Mouse (Mus musculus): ENCODE measurements at regions not wholly inside any gene's neighbourhood (a gene's known extent, or its start where the extent isn't known, plus 50 kb on each side); places are given as distances from the start of the nearest gene placed in this dataset.
"Not testable (repeated sequence)": the region's sequence is repeated elsewhere in the genome, so short reads cannot be mapped to it uniquely, and the experiment has no call there.

GRCm38 (mm10) chr5:60228966-60229365, 1579.7 kb upstream of the G6pd2 start:
- 55% methylated on average over 6 of the region's 6 CpGs for WGBS
- Histone ChIP-seq H3K4me2 (replicated peaks; ENCODE audit: low read depth, low read length) (no peak overlapping the region), H3K36me3 (ENCODE audit: control insufficient read depth, insufficient read depth, low read length) (no peaks in the 10 kb centered on the region), H3K4me1 (replicated peaks; ENCODE audit: control insufficient read depth, insufficient read depth, low read length) (no peaks in the 10 kb centered on the region), H3K27ac (ENCODE audit: low read depth, low read length) (no peak overlapping the region), H3K27me3 (ENCODE audit: control insufficient read depth, insufficient read depth, low read length) (no peaks in the 10 kb centered on the region), H3K9ac (ENCODE audit: low read depth, low read length) (no peak overlapping the region), H3K9me3 (ENCODE audit: control insufficient read depth, low read length) (no peaks in the 10 kb centered on the region), H3K4me3 (ENCODE audit: low read depth, low read length) (no peak overlapping the region)
- DNase-seq (ENCODE audit: low spot score) (no peak), ATAC-seq (ENCODE audit: low FRiP score) (no peak)

- 14% methylated on average over 24 of the region's 30 CpGs for WGBS
- not testable (repeated sequence) for H3K27ac ChIP-seq (ENCODE audit: low read depth, low read length); H3K4me3 ChIP-seq (ENCODE audit: low read depth, low read length); H3K9ac ChIP-seq (ENCODE audit: low read depth, low read length); H3K4me1 ChIP-seq (replicated peaks; ENCODE audit: control insufficient read depth, insufficient read depth, low read length); H3K9me3 ChIP-seq (ENCODE audit: control insufficient read depth, low read length); H3K27me3 ChIP-seq (ENCODE audit: control insufficient read depth, insufficient read depth, low read length); H3K36me3 ChIP-seq (ENCODE audit: control insufficient read depth, insufficient read depth, low read length)
- H3K4me2 ChIP-seq (replicated peaks; ENCODE audit: low read depth, low read length) = 0 out of 2 replicates have a peak overlapping the region, but pooled peaks have one; percentile 19
- DNase-seq (ENCODE audit: low spot score) = peak; percentile 1
- peak; percentile 86 for ATAC-seq (ENCODE audit: low FRiP score)
Measured at GRCm38 (mm10) chr5:60231232-60231891, 1577.3 kb upstream of the G6pd2 start.

- ATAC-seq (ENCODE audit: low FRiP score) = no peak
- H3K4me1 ChIP-seq (replicated peaks; ENCODE audit: control insufficient read depth, insufficient read depth, low read length) = no peaks in the 10 kb centered on the region
- no peak overlapping the region for H3K4me2 ChIP-seq (replicated peaks; ENCODE audit: low read depth, low read length)
- no peak for DNase-seq (ENCODE audit: low spot score)
- H3K9ac ChIP-seq (ENCODE audit: low read depth, low read length) = no peak overlapping the region
- no peaks in the 10 kb centered on the region for H3K27me3 ChIP-seq (ENCODE audit: control insufficient read depth, insufficient read depth, low read length)
- H3K9me3 ChIP-seq (ENCODE audit: control insufficient read depth, low read length) = no peaks in the 10 kb centered on the region
- H3K36me3 ChIP-seq (ENCODE audit: control insufficient read depth, insufficient read depth, low read length) = no peaks in the 10 kb centered on the region
- no peak overlapping the region for H3K4me3 ChIP-seq (ENCODE audit: low read depth, low read length)
- WGBS = 95% methylated on average over 2 of the region's 2 CpGs
- H3K27ac ChIP-seq (ENCODE audit: low read depth, low read length) = no peak overlapping the region
Measured at GRCm38 (mm10) chr5:60244185-60244584, 1564.4 kb upstream of the G6pd2 start.

GRCm38 (mm10) chr5:60276696-60277095, 1531.9 kb upstream of the G6pd2 start:
- DNase-seq (ENCODE audit: low spot score) = no peak
- no peaks in the 10 kb centered on the region for H3K36me3 ChIP-seq (ENCODE audit: control insufficient read depth, insufficient read depth, low read length)
- 91% methylated on average over 2 of the region's 2 CpGs for WGBS

More at GRCm38 (mm10) chr5:60276696-60277095, 1531.9 kb upstream of the G6pd2 start:
- no peak overlapping the region for H3K9ac ChIP-seq (ENCODE audit: low read depth, low read length)
- no peak overlapping the region for H3K27ac ChIP-seq (ENCODE audit: low read depth, low read length)
- H3K4me2 ChIP-seq (replicated peaks; ENCODE audit: low read depth, low read length) = no peak overlapping the region
- H3K9me3 ChIP-seq (ENCODE audit: control insufficient read depth, low read length) = no peaks in the 10 kb centered on the region
- no peak overlapping the region for H3K4me3 ChIP-seq (ENCODE audit: low read depth, low read length)
- ATAC-seq (ENCODE audit: low FRiP score) = no peak
- no peaks in the 10 kb centered on the region for H3K27me3 ChIP-seq (ENCODE audit: control insufficient read depth, insufficient read depth, low read length)
- H3K4me1 ChIP-seq (replicated peaks; ENCODE audit: control insufficient read depth, insufficient read depth, low read length) = no peaks in the 10 kb centered on the region
